Mouse (Mus musculus) layer of hippocampus, adult 9-11 months (tissue): ENCODE results near the gene Lpar3.

ENCODE experiments used
- DNase-seq: peaks from one replicate; pipeline ENCODE4 v3.0.0; 2022

Gene Lpar3

GRCm38 (mm10) chr3:146211141-146211747 is 9.5 kb upstream of the Lpar3 start:
- DNase-seq, result no peak

- no peak for DNase-seq
Observed at GRCm38 (mm10) chr3:146211964-146212363, 8.8 kb upstream of the Lpar3 start.

- no peak for DNase-seq
Observed at GRCm38 (mm10) chr3:146213336-146213735, 7.4 kb upstream of the Lpar3 start.

GRCm38 (mm10) chr3:146216561-146216960 is 4.2 kb upstream of the Lpar3 start:
- no peak for DNase-seq

- no peak for DNase-seq
Observed at GRCm38 (mm10) chr3:146224271-146224670, 3.5 kb downstream of the Lpar3 start.

GRCm38 (mm10) chr3:146225061-146225761 is 4.4 kb downstream of the Lpar3 start:
- no peak for DNase-seq

GRCm38 (mm10) chr3:146227427-146227826 is 6.7 kb downstream of the Lpar3 start:
- no peak for DNase-seq

- DNase-seq, result no peak
Observed at GRCm38 (mm10) chr3:146228559-146229310, 8.0 kb downstream of the Lpar3 start.

- DNase-seq, result no peak
Observed at GRCm38 (mm10) chr3:146232708-146233107, 11.9 kb downstream of the Lpar3 start.

- no peak for DNase-seq
Observed at GRCm38 (mm10) chr3:146233741-146234140, 13.0 kb downstream of the Lpar3 start.

GRCm38 (mm10) chr3:146234530-146234929 is 13.8 kb downstream of the Lpar3 start:
- no peak for DNase-seq

GRCm38 (mm10) chr3:146236280-146236679 is 15.5 kb downstream of the Lpar3 start:
- DNase-seq, result no peak

- no peak for DNase-seq
Observed at GRCm38 (mm10) chr3:146237676-146238075, 16.9 kb downstream of the Lpar3 start.

- DNase-seq, result no peak
Observed at GRCm38 (mm10) chr3:146244630-146245029, 23.9 kb downstream of the Lpar3 start.

GRCm38 (mm10) chr3:146246557-146246956 is 25.8 kb downstream of the Lpar3 start:
- DNase-seq, result no peak

GRCm38 (mm10) chr3:146246992-146247391 is 26.2 kb downstream of the Lpar3 start:
- no peak for DNase-seq

- DNase-seq, result no peak
Observed at GRCm38 (mm10) chr3:146249895-146250294, 29.1 kb downstream of the Lpar3 start.

- DNase-seq, result no peak
Observed at GRCm38 (mm10) chr3:146251771-146252170, 31.0 kb downstream of the Lpar3 start.

- no peak for DNase-seq
Observed at GRCm38 (mm10) chr3:146253736-146254320, 33.1 kb downstream of the Lpar3 start.

- DNase-seq, result no peak
Observed at GRCm38 (mm10) chr3:146255123-146255522, 34.4 kb downstream of the Lpar3 start.

GRCm38 (mm10) chr3:146257483-146258122 is 36.8 kb downstream of the Lpar3 start:
- no peak for DNase-seq

GRCm38 (mm10) chr3:146260203-146260602 is 39.4 kb downstream of the Lpar3 start:
- no peak for DNase-seq

GRCm38 (mm10) chr3:146260845-146261244 is 40.1 kb downstream of the Lpar3 start:
- DNase-seq, result no peak
